Mouse (Mus musculus): Measurements from ENCODE around the gene Ints14. TPM values are rescaled to one million over a fixed set of nuclear protein-coding genes. Genes with fewer than 3 reads are reported as not detected.
"Not testable (repeated sequence)": the region's sequence is repeated elsewhere in the genome, so short reads cannot be mapped to it uniquely, and the experiment has no call there.

The Ints14 gene
- total RNA-seq, 2 experiments from 2014 or later, result 21.9 to 23.3 TPM

DNA sequence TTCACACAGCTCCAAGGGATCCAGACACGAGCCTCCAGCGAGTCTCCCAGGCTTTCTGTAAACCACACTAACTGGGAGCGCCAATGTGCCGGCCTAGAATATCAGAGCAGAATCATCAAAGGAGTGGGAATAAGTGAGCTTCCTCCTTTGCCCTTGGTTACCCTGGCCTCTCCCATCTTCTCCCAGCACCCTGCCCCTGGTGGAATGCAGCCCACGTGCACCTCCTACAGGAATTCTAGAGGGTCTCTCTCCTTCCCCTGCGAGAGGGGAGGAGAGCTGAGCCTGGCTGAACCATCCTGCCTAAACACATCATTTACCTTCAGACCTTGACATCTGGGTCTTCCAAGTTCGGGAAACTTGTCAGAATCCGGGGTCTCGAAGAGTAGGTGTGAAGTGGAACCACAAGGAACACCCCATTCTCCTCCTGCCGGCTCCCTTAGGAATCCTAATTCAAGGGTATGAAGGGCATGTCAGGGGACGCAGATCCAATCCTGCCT lies 9.5 kb upstream of the Ints14 start, which contains the start of gene Slc24a1:
Gene Slc24a1, minus strand, starts transcription at position 447 of the 497 bp plus-strand sequence.
- no peak for DNase-seq (ENCODE audit: low spot score in 2 of 2)

DNA sequence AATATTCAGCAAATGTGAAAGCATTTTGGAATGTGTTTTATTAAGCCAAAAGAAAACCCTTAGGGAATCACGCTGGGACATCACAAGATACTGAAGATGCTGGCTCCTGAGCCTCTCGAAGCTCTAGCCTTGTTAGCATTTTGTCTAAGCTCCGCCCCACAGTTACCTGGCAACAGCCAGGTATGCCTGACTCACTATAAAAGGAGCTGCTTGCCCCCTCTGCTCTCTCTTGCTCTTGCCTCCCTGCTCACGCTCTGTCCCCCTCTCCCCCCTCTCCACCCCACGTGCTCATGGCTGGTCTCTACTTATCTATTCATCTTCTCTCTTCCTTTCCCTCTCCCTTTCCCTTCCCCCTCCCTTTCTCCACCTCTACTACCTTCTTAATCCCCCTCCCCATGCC lies 8.7 kb upstream of the Ints14 start:
- no peak for DNase-seq (ENCODE audit: low spot score in 2 of 2)

GRCm38 (mm10) chr9:64953190-64953589 lies 7.5 kb upstream of the Ints14 start:
- DNase-seq (ENCODE audit: low spot score in 2 of 2), result no peak

DNA sequence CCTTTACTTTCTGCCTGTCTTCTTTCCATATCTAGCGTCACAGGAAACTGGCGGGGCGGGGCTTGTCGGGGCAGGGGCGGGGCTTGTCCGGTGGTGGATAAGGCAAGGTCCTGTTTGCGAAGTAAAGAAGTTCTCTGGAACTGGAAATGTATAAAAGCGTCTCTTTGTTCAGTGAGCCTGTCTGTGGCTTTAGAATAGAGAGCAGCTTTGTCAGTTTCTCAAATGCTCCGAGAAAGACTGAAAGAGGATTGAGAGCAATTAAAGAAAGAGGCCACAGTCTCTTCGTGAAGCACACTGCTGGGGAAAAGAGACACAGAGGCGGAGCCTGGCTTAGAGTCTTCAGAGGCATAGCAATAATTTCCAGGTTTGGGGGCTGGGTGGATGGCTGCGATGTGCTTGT lies 4.4 kb upstream of the Ints14 start:
- DNase-seq (ENCODE audit: low spot score in 2 of 2), result peak in 1 of 2 experiments; percentile 43

DNA sequence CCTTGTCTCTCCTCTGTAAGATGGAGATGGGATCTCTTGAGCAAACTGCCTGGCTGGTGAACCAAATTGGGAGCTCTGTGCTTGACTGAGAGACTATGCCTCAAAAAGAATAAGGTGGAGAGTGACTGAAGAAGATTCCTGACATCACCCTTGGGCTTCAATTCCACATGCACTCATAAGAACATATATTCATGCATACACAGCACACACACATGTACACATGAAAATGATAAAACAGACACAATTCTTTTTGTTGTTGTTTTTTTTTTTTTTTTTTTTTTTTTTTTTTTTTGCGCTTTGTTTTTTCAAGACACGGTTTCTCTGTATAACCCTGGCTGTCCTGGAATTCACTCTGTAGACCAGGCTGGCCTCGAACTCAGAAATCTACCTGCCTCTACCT lies 3.4 kb upstream of the Ints14 start:
- DNase-seq (ENCODE audit: low spot score in 2 of 2), result no peak

GRCm38 (mm10) chr9:64960978-64961320 lies 244 bp downstream of the Ints14 start:
- no peak for DNase-seq (ENCODE audit: low spot score in 2 of 2)

- no peak for DNase-seq (ENCODE audit: low spot score in 2 of 2)
Observed at GRCm38 (mm10) chr9:64980548-64980947, 19.8 kb downstream of the Ints14 start.

DNA sequence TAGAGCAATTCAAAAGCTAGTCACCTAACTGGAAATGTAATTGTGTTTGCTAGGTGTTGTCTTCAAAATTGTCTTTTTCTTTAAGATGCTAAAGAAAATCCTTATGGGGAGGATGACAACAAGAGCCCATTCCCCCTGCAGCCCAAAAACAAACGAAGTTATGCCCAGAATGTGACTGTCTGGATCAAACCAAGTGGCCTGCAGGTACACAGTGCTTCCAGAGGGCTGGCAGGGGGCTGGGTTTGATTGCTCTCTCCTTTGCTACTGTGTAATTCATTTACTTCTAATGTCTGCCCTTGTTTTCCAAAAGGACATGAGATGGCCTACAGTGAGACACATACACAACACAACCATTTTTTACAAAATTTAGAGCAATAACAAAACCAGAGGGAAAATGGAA lies 21.2 kb downstream of the Ints14 start:
- DNase-seq (ENCODE audit: low spot score in 2 of 2), result no peak

DNA sequence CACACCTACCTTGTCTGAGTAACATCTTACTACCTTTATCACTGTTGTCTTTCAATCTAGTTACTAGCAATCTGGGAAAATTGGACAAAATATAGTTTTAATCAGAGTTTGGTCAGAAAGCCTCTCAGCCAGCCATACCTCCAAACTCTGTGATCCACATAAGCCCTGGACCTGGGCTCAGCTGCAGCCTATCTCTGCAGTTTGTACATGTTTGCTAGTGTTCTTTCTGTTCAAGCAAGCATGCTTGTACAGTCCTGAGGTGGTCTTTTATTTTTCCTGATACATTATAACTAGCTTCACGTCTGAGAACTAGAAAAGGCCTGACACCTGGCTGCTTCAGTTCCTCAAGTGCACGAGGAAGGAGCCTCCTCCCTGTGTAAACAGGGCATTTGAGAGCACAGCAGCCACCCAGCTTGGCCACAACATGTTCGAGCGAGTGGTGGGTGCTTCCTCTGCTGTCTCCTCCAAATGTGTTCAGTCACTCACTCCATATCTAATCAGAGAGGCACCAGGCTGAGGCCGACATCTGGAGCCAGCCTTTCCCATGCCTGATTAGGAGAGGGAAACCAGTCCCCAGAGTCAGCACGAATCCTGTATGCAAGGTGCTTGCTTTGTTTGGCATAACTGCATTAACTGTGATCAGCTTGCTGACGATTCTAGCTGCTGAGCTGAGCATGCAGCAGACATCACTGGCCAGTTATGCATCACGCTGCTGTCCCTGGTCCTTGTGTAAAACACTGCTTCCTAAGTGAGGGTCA lies 24.5 kb downstream of the Ints14 start:
- peak in 1 of 2 experiments; percentile 17 for DNase-seq (ENCODE audit: low spot score in 2 of 2)

- no peak for DNase-seq (ENCODE audit: low spot score in 2 of 2)
Observed at GRCm38 (mm10) chr9:64985807-64986206, 25.1 kb downstream of the Ints14 start.

- no peak for DNase-seq (ENCODE audit: low spot score in 2 of 2)
Observed at GRCm38 (mm10) chr9:64987651-64988050, 26.9 kb downstream of the Ints14 start.

- DNase-seq (ENCODE audit: low spot score in 2 of 2), result no peak
Observed at GRCm38 (mm10) chr9:64988443-64988842, 27.7 kb downstream of the Ints14 start.

GRCm38 (mm10) chr9:64990291-64990690 lies 29.6 kb downstream of the Ints14 start:
- no peak for DNase-seq (ENCODE audit: low spot score in 2 of 2)

DNA sequence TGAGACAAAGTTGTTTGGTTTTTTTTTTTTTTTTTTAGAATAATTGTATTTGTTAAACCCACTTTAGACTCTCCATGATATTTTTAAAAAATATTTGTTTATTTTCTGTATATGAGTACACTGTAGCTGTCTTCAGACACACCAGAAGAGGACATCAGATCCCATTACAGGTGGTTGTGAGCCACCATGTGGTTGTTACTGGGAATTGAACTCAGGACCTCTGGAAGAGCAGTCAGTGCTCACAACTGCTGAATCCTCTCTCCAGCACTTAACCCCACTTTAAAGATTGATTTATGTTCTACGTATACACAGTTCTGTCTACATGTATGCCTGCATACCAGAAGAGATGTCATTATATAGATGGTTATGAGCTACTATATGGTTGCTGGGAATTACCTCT lies 34.8 kb downstream of the Ints14 start:
- not testable (repeated sequence) for DNase-seq (ENCODE audit: low spot score in 2 of 2)

- DNase-seq (ENCODE audit: low spot score in 2 of 2), result no peak
Observed at GRCm38 (mm10) chr9:65001481-65001880, 40.8 kb downstream of the Ints14 start.

DNA sequence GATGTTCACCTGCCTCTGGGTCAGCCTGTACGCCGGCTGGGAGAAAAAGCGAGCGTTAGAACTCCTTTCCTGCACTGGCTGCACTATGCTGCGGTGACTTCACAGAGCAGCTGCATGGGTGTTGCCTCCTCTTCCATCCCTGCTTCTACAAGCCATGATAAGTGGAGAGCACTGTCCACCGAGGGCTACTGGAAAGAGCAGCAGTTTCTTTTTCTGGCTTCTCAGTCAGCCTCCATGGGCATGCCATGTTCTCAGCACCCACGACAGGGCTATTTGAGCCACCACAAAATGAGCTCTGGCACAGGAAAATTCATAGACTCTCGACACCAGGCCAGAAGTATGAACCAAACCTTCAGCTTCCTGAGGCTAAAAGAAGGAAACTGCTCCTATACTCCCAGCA lies 45.0 kb downstream of the Ints14 start:
- DNase-seq (ENCODE audit: low spot score in 2 of 2), result no peak

DNA sequence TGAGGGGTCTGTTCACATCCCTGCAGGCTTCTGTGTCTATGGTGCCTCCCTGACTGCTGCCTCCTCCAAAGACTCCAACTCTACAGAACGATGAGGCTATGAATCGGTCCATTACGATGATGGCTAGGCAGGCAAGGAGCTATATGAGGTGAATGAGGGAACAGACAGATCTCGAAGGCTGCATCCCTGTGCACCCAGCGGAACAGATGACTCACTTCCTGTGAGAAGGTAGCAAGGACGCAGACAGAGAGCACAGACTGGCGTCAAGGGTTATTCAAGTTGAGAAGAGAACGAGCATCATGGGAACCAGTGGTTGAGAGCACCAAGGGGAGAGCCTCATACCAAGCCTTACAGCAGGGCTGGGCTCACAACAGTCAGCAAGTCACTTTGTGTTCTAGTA lies 49.9 kb downstream of the Ints14 start:
- DNase-seq (ENCODE audit: low spot score in 2 of 2), result no peak

DNA sequence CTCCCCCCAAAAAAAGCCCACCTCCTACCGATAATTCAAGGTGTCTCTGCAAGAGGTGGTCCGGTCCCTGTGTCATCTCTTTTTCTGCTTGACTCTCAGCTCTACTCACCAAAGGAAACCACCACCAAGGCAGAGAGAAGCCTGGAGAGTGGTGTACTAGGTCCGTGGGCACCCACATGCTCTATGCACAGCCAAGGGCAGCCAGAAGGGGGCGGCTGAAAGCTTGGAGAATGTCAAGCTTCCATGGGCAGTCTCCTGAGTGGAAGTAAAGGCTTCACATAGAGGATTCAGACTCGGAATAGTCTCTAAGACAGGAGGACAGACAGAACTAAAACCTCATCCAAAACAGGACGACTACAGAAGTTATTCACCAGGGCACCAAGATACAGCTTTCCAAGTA lies 50.6 kb downstream of the Ints14 start:
- peak in 1 of 2 experiments; percentile 37 for DNase-seq (ENCODE audit: low spot score in 2 of 2)

DNA sequence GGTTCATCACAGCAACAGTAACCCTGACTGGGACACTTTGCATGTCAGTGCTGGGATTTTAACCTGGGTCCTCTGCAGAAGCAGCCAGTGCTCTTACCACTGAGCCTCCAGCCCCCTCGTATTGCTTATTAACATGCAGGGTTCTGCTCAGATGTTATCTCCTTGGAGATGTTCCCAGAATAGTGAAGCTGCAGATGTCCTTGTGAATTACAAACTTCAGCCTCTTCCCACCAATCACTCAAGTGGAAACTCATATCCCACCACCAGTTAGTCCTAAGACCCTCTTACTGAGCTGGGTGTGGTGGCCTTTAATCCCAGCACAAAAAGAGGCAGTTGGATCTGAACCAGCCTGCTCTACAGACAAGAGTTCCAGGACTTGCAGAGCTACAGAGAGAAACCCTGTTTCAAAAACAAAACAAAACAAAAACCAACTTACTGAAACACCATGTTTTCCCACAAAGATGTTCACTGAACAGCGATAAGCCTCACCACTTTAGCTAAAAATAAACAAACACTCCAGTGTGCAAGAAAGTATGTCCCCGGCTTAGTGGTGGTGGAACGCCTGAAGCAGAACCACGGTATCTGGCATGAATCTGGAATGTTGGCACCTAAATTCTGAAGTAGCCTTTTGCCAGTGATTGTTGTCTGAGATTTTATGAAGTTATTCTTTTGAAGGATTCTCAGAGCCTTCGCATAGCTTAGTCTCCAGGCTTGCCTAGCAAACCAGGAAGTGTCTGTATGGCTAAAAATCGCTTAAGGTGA lies 54.9 kb downstream of the Ints14 start:
- no peak for DNase-seq (ENCODE audit: low spot score in 2 of 2)

GRCm38 (mm10) chr9:65016241-65016977 lies 55.7 kb downstream of the Ints14 start:
- no peak for DNase-seq (ENCODE audit: low spot score in 2 of 2)

DNA sequence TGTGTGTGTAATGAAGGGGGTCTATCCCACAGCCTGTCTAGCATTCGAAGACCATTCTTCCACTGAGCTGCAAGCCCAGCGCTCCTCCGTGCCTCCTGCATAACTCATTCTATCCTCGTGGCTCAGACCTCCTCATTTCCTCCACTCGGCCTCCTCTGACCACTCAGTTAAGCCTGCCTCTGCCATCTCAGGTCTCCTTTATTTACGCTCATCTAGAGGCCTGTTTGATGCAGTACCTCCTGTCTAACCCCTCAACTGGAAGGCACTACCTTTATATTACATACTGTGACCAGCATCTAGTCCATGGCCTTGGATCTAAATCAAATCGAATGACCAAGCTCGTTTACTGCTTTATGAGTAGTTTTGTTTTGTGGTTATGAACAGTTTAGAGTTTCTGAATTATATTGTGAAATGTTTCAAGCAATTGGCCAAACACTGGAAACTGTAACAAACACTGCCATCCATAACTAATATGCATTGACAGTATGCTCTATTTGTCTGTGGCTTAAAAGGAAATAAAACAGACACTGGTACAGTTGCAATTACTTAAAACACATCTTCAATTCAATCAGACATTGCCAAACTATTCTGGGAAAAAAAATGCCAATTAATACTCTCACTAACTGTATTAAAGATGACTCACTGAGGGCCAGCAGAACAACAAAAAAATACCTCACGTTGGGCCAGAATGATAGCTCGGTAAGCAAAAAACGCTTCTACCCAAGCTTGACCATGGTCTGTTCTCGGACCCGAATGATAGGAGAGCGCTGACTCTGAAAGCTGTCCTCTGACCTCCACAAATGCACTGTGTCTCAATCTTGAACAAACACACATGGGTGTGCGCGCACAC lies 56.5 kb downstream of the Ints14 start:
- no peak for DNase-seq (ENCODE audit: low spot score in 2 of 2)

Data from layer of hippocampus, postnatal 10 days (tissue).